Mouse (Mus musculus) ES-E14 (cell line): ENCODE measurements around the gene Zfp324. TPM values are rescaled to one million over a fixed set of nuclear protein-coding genes. Genes with fewer than 3 reads are reported as not detected.
A peak's percentile ranks its signal among the peaks of the same experiment; 100 is the strongest.

ENCODE experiments used
- DNase-seq: peaks from one replicate; pipeline ENCODE4 v3.0.0-alpha.2; 2013; ENCODE audit warnings: low read depth, low spot score
- H3K27ac ChIP-seq: 2 replicates; pipeline ENCODE4 v1.5.1; 2012; ENCODE audit warnings: low read depth, mild to moderate bottlenecking, low read length, moderate library complexity, mixed read lengths; ENCODE audit not compliant: poor library complexity, insufficient read depth, severe bottlenecking
- H3K36me3 ChIP-seq: 2 replicates; pipeline ENCODE4 v1.6.1; 2012; ENCODE audit warnings: mild to moderate bottlenecking, low read length, moderate library complexity, mixed read lengths; ENCODE audit not compliant: control insufficient read depth, poor library complexity, insufficient read depth, severe bottlenecking
- H3K4me1 ChIP-seq, 2 experiments: fragments of 150-350 bp in 1 of 2; sonication (generic) in 1 of 2; 2 replicates each; pipeline ENCODE4 v1.6.1; 2012; ENCODE audit warnings: low read length in 2 of 2, mild to moderate bottlenecking in 1 of 2, mixed read lengths in 1 of 2; ENCODE audit not compliant: control insufficient read depth in 2 of 2, insufficient read depth in 2 of 2, poor library complexity in 1 of 2
- H3K4me3 ChIP-seq, 2 experiments: fragments of 150-350 bp in 1 of 2; sonication (generic) in 1 of 2; 2 replicates each; pipeline ENCODE4 v1.5.1; 2012; ENCODE audit warnings: low read length in 2 of 2, low read depth in 1 of 2, mild to moderate bottlenecking in 1 of 2, mixed read lengths in 1 of 2; ENCODE audit not compliant: insufficient read depth in 1 of 2, poor library complexity in 1 of 2, severe bottlenecking in 1 of 2
- H3K9ac ChIP-seq: 2 replicates; pipeline ENCODE4 v1.6.1; 2012; ENCODE audit warnings: low read depth, mild to moderate bottlenecking, low read length, mixed read lengths; ENCODE audit not compliant: poor library complexity, insufficient read depth, severe bottlenecking
- H3K9me3 ChIP-seq: fragments of 150-350 bp; sonication (generic); 2 replicates; pipeline ENCODE4 v1.6.1; 2012; ENCODE audit warnings: low read depth, mild to moderate bottlenecking, low read length; ENCODE audit not compliant: control insufficient read depth, insufficient read depth
- CHD2 ChIP-seq: IDR thresholded peaks from 2 replicates; pipeline ENCODE4 v1.6.1; 2014; ENCODE audit warnings: mild to moderate bottlenecking, low read depth, low read length, inconsistent platforms
- HCFC1 ChIP-seq: IDR thresholded peaks from 2 replicates; pipeline ENCODE4 v1.6.1; 2012; ENCODE audit warnings: low read length, inconsistent platforms, borderline replicate concordance; ENCODE audit not compliant: insufficient read depth
- MAFK ChIP-seq: IDR thresholded peaks from 2 replicates; pipeline ENCODE4 v1.6.1; 2014; ENCODE audit warnings: mild to moderate bottlenecking, low read depth, low read length, inconsistent platforms; ENCODE audit not compliant: insufficient read depth
- ZC3H11A ChIP-seq: IDR thresholded peaks from 2 replicates; pipeline ENCODE4 v1.6.1; 2012; ENCODE audit warnings: low read depth, mild to moderate bottlenecking, inconsistent platforms, low read length, borderline replicate concordance
- ZNF384 ChIP-seq: IDR thresholded peaks from 2 replicates; pipeline ENCODE4 v1.6.1; 2012; ENCODE audit warnings: low read depth, low read length, inconsistent platforms
- in situ Hi-C, 2 experiments: fragments of 600-800 bp; cut with MboI; formaldehyde crosslinking; loops; one replicate each; pipeline ENCODE4 v1.15.1; 2025; ENCODE audit warnings: low sequenced_read_pairs in 2 of 2, inconsistent platforms in 1 of 2; ENCODE audit not compliant: unreplicated experiment in 2 of 2
- total RNA-seq: library from RNA; depleted of rRNA; stranded (reverse); fragments of 300-350 nt; gene quantifications from 2 replicates; pipeline ENCODE4 v1.2.3, GENCODE M21; 2012

The Zfp324 gene
- total RNA-seq, 1 experiment: 5.6 TPM

- no peak overlapping the region for H3K27ac ChIP-seq
- H3K4me3 ChIP-seq: peak overlapping the region; percentile 63 to 78
- peak overlapping the region; percentile 61 for H3K9ac ChIP-seq
- in situ Hi-C loops: no loop called here
- no peaks in the 10 kb centered on the region; the same call in 1 of the 2 replicates for H3K36me3 ChIP-seq
- no peak for TF ChIP-seq CHD2
- no peak for TF ChIP-seq HCFC1
- TF ChIP-seq ZC3H11A: no peak
- TF ChIP-seq MAFK: no peak
- TF ChIP-seq ZNF384: no peak
- no peaks in the 10 kb centered on the region for H3K9me3 ChIP-seq
- peaks cover 3 to 12% of the 10 kb centered on the region in 2 experiments; a peak in 3 of 4 replicates for H3K4me1 ChIP-seq
- DNase-seq: no peak
Measured at GRCm38 (mm10) chr7:13007341-13008092, 41.9 kb downstream of the Zfp324 start.

GRCm38 (mm10) chr7:13009143-13010004 lies 43.7 kb downstream of the Zfp324 start:
- in situ Hi-C loops: no loop called here
- peak overlapping the region; percentile 77 to 78 for H3K4me3 ChIP-seq

DNA sequence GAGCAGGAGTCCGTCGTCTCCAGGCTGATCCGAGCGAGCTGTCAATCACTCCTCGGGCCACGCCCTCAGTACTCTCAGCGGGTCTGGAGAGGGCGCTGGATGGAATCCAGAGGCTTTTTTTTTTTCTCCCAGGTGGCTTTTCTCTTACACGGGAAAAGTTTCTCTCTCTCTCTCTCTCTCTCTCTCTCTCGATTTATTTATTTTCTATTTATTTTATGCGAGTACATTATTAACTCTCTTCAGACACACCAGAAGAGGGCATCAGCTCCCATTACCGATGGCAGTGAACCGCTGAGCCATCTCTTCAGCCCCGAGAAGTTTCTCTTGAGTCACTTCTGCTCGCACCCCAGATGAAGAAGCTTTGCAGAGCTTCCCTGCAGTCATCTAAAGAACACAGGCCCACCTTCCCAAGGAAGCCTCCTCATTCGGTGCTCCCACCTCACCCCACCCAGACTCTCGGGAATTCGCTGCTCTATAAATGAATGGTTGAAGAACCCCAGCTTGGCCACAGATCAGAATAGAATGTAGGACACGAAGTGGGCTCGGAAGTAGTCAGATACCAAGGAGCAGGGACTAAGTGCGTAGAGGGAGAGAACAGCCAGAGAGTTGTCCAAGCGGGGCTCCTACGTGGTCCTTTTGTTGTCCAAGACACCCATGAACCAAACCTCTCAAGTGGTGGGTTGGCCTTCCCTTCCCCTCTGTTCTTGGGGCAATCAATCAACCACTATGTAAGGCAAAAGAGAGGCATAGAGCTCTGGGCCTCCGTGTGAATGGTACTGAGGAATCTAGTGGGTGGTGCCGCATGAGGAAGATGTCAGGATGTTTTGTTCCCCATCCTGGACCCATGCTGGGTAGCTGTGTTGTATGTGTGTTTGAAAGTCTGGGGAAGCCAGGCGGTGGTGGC lies 44.6 kb downstream of the Zfp324 start, which contains the start of gene Zbtb45:
Zbtb45 (minus strand) TSS at position 30 of the 904 bp plus-strand sequence.
- peak within 1 kb of the TSS; percentile 77 to 78 for H3K4me3 ChIP-seq
- no peaks in the 10 kb centered on the region for H3K36me3 ChIP-seq
- DNase-seq: peak; percentile 69
- peak within 1 kb of the TSS; percentile 100 for H3K27ac ChIP-seq
- no peaks in the 10 kb centered on the region for H3K9me3 ChIP-seq
- in situ Hi-C loops: no loop called here
- H3K4me1 ChIP-seq: peaks cover 12 to 19% of the 10 kb centered on the region in 2 experiments; a peak in 3 of 4 replicates
- peak within 1 kb of the TSS; percentile 88 for H3K9ac ChIP-seq
- TF ChIP-seq ZNF384: peak; percentile 94
- TF ChIP-seq MAFK: no peak; the same call in 1 of the 2 replicates

More at GRCm38 (mm10) chr7:13009143-13010004, 43.7 kb downstream of the Zfp324 start:
- Histone ChIP-seq H3K27ac (peak overlapping the region; percentile 100), H3K4me1 (peaks cover 8 to 16% of the 10 kb centered on the region in 2 experiments; a peak in 3 of 4 replicates), H3K9ac (peak overlapping the region; percentile 88), H3K36me3 (no peaks in the 10 kb centered on the region; the same call in 1 of the 2 replicates), H3K9me3 (no peaks in the 10 kb centered on the region)
- DNase-seq: peak; percentile 95
- peak; percentile 85 for TF ChIP-seq HCFC1
- TF ChIP-seq ZC3H11A: peak; percentile 44
- 0 out of 2 replicates have a peak, but pooled peaks have one; percentile 41 for TF ChIP-seq CHD2
- no peak for TF ChIP-seq ZNF384
- TF ChIP-seq MAFK: no peak; the same call in 1 of the 2 replicates

GRCm38 (mm10) chr7:13013671-13014070 lies 48.0 kb downstream of the Zfp324 start:
- H3K27ac ChIP-seq: peak overlapping the region; percentile 100
- H3K9me3 ChIP-seq: no peaks in the 10 kb centered on the region
- TF ChIP-seq ZC3H11A: no peak
- TF ChIP-seq HCFC1: no peak
- no peak for TF ChIP-seq ZNF384
- no peak for TF ChIP-seq MAFK
- no peak for TF ChIP-seq CHD2
- DNase-seq: no peak
- H3K4me3 ChIP-seq: peak overlapping the region in 1 of 2 experiments; percentile 11; a peak in 1 of 4 replicates
- H3K36me3 ChIP-seq: no peaks in the 10 kb centered on the region
- peak overlapping the region; percentile 69 for H3K9ac ChIP-seq
- in situ Hi-C loops: no loop called here
- H3K4me1 ChIP-seq: peaks cover 14 to 18% of the 10 kb centered on the region in 2 experiments; a peak in 3 of 4 replicates
